Mouse (Mus musculus): Measurements from ENCODE around the gene Scamp1.

DNA sequence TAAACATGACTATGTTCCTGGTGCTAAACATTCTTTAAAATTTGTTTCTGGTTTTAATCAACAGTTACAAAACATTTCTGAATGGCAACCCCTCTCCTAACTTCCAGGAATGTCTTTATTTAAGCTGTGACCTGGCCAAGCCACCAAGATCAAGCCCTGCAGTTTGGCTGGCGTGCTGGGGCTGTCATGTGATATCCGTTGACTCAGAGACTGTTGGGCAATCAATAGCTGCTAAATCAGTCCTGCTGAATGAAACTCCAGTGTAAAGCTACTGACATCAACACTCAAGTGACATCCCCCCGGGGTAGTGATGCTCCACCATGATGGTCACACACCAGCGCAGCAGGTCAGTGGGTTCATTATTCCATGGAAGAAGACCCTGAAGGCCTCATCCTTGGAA lies 12.7 kb upstream of the Scamp1 start:
- TF ChIP-seq MYOG (IDR thresholded peaks at IDR 0.05; ENCODE audit: control insufficient read depth, extremely low read depth, insufficient read length) (no peak), CTCF (IDR thresholded peaks at IDR 0.05; ENCODE audit: control insufficient read depth, insufficient read depth, insufficient read length) (no peak), USF1 (IDR thresholded peaks at IDR 0.05; ENCODE audit: low read depth) (peak; percentile 60), FOSL1 (IDR thresholded peaks at IDR 0.05; ENCODE audit: insufficient read depth, low read length, poor library complexity, severe bottlenecking) (no peak), CEBPB (IDR thresholded peaks at IDR 0.05; ENCODE audit: low read depth) (peak; percentile 94), MAX (IDR thresholded peaks at IDR 0.05) (no peak)

All from C2C12 (cell line).